Mouse (Mus musculus) embryonic facial prominence, embryonic 15.5 days (tissue): ENCODE measurements at regions not wholly inside any gene's neighbourhood (a gene's known extent, or its start where the extent isn't known, plus 50 kb on each side); places are given as distances from the start of the nearest gene placed in this dataset.

Experiments
- ATAC-seq: fragments of 200-750 bp; cut with Nextera tagmentation; 2 replicates; pipeline ENCODE4 v1.8.0; 2017; ENCODE audit warnings: low read depth, moderate TSS enrichment; ENCODE audit not compliant: insufficient number of reproducible peaks, low FRiP score, low TSS enrichment
- H3K27ac ChIP-seq: fragments of 300-500 bp; sonication (generic); replicated peaks from 2 replicates; pipeline ENCODE4 v1.5.1; 2015; ENCODE audit warnings: mild to moderate bottlenecking, inconsistent platforms
- H3K27me3 ChIP-seq: fragments of 300-500 bp; sonication (generic); 2 replicates; pipeline ENCODE4 v1.6.1; 2015; ENCODE audit warnings: inconsistent platforms
- H3K36me3 ChIP-seq: fragments of 300-500 bp; sonication (generic); 2 replicates; pipeline ENCODE4 v1.6.1; 2015; ENCODE audit warnings: mild to moderate bottlenecking, inconsistent platforms
- H3K4me1 ChIP-seq: fragments of 300-500 bp; sonication (generic); 2 replicates; pipeline ENCODE4 v1.6.1; 2015; ENCODE audit warnings: inconsistent platforms
- H3K4me2 ChIP-seq: fragments of 300-500 bp; sonication (generic); replicated peaks from 2 replicates; pipeline ENCODE4 v1.6.1; 2015; ENCODE audit warnings: mild to moderate bottlenecking, inconsistent platforms
- H3K4me3 ChIP-seq: fragments of 300-500 bp; sonication (generic); replicated peaks from 2 replicates; pipeline ENCODE4 v1.5.1; 2015; ENCODE audit warnings: mild to moderate bottlenecking, inconsistent platforms
- H3K9ac ChIP-seq: fragments of 300-500 bp; sonication (generic); 2 replicates; pipeline ENCODE4 v1.6.1; 2015; ENCODE audit warnings: inconsistent platforms
- H3K9me3 ChIP-seq: fragments of 300-500 bp; sonication (generic); replicated peaks from 2 replicates; pipeline ENCODE4 v1.6.1; 2016; ENCODE audit warnings: inconsistent platforms
- WGBS: fragments of 180-500 bp; shearing (Covaris S2); methylation state at CpG from one replicate; pipeline ENCODE4 v1.1.7; 2015; 5-methylcytosine and 5-hydroxymethylcytosine counted together

DNA sequence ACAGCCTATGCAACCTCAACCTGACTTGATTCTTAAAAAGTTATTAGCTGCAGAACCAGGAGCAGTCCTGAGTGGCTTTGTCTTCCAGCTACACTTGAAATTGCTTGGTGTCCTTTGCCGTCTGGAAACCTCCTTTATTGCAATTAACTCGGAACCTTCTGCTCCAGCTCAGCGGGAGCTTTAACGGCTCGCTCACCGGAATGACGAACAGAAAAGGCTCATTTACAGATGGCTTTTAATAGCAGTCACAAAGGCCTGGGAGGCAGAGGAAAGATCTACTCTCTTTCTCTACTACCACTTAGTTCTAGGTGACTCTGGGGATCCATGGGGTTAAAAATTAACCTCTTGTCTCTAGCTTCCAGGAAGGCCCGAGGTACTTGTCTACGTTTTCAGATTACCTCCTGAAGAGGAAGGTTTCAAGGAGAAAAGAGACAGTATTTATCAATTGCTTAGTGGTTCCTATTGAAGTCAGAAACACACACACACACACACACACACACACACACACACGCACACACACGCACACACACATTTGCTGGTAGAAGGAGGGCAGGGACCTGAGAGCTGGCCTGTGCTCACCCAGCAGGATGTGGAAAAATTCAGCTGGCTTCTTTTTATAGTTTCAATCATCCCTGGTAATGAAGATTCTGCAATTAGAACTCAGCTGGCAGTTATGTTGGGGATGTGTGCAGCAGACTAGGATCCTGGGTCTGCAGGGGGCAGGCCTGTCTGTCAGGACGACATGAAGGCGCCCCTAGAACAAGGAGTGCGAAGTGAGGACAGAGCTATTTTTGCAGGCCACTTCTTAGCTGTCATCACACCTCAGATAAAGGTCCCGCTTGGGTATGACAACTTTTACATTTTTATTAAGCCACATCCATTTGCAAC is 62.4 kb upstream of the Man1a2 start:
- H3K4me1 ChIP-seq: no peaks in the 10 kb centered on the region
- no peaks in the 10 kb centered on the region for H3K36me3 ChIP-seq
- H3K27ac ChIP-seq: no peak overlapping the region
- H3K27me3 ChIP-seq: no peaks in the 10 kb centered on the region
- H3K4me3 ChIP-seq: no peak overlapping the region
- H3K9me3 ChIP-seq: no peaks in the 10 kb centered on the region
- no peak overlapping the region for H3K4me2 ChIP-seq
- no peak for ATAC-seq
- 60% methylated on average over 15 of the region's 15 CpGs for WGBS
- H3K9ac ChIP-seq: no peak overlapping the region

DNA sequence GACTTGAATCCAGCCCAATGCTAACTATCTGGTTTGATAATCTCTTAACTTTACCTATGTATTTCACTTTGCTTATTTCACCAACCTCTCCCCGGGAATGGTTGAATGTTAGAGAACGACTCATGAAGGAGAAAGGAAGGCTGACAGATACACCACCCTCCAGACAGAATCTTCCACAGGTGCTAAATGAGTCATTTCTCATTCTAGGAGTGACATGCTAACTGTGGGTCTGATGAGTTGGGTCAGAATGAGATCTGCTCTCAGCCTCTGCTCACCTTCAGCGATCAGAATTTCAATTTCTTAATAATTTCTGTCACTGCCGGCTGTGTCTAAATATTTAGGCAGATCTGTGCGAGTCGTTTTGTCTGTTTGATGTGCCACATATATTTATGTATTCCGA is 52.4 kb upstream of the Man1a2 start:
- Histone ChIP-seq H3K4me1 (0 out of 2 replicates have a peak, but pooled peaks cover 5% of the 10 kb centered on the region), H3K4me3 (no peak overlapping the region), H3K27me3 (no peaks in the 10 kb centered on the region), H3K27ac (no peak overlapping the region), H3K4me2 (no peak overlapping the region), H3K9ac (no peak overlapping the region), H3K9me3 (no peaks in the 10 kb centered on the region), H3K36me3 (no peaks in the 10 kb centered on the region)
- no peak for ATAC-seq
- 72% methylated on average over 7 of the region's 7 CpGs for whole genome bisulfite sequencing

DNA sequence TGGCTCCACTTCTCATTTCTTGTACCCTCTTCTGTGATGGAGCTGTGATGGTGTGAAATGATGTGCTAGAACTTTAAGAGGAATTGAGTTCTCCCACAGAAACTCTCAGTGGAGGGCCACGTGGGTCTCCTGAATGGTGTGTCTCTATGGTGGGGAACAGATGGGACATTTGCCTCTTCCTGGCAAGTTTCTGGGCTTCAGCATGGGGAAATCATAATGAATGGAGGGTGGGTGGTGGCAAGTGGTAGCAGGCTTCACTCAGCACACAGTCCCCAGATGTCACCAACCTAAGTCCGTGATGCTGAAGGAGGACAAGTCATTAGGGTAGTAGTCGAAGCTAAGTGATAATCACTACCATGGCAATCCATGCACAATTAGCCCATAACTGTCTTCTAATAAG is 51.2 kb upstream of the Man1a2 start:
- 74% methylated on average over 3 of the region's 3 CpGs for WGBS

More for the DNA sequence above, 51.2 kb upstream of the Man1a2 start:
- Histone ChIP-seq H3K4me3 (no peak overlapping the region), H3K9me3 (no peaks in the 10 kb centered on the region), H3K9ac (no peak overlapping the region), H3K27ac (no peak overlapping the region), H3K4me1 (0 out of 2 replicates have a peak, but pooled peaks cover 5% of the 10 kb centered on the region), H3K4me2 (no peak overlapping the region), H3K36me3 (no peaks in the 10 kb centered on the region), H3K27me3 (no peaks in the 10 kb centered on the region)
- ATAC-seq: no peak
